Mouse (Mus musculus): Measurements from ENCODE around the gene Plxnd1.

DNA sequence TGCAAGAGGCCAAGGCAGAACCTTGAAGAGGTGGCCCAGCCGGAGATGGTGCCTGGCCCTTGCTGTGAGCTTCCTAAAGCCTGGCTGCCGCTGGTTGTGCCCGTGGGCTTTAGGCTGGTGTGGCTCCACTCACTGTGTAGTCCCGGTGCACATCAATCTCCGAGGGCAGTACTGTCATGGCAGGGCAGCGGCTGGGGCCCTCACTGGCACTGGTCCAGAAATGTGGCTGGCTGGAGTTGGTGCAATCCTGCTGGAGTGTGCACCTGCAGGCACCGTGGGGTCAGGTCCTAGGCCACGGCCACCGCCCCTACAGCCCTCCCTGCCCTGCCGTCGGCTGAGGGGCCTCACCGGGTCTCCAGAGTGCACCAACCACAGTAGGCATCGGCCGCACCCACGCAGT is 17.0 kb downstream of the Plxnd1 start:
- TF ChIP-seq POLR2A (IDR thresholded peaks at IDR 0.05; ENCODE audit: extremely low read depth, insufficient read depth, low read length) (no peak), CTCF (IDR thresholded peaks at IDR 0.05; ENCODE audit: extremely low read depth, insufficient read depth, low read length) (no peak)

Data from cortical plate, adult 2 months (tissue).